Comparison of ENCODE assay signal across 8 mouse cellular contexts in genomic region chr13:24576338-24577119, GRCm38 (mm10). TPM values are rescaled to one million over a fixed set of nuclear protein-coding genes. Genes with fewer than 3 reads are reported as not detected.
DNase-seq lines count a peak whose midpoint lies in the region; ATAC-seq and TF ChIP-seq lines count a peak whose summit lies in the region.

No protein-coding gene starts in this region.

- H3K36me3 ChIP-seq in forebrain, embryonic 11.5 days (ENCODE audit: control insufficient read depth, insufficient read depth, low read length), result no peaks in the 10 kb centered on the region
- H3K36me3 ChIP-seq in hindbrain, postnatal 0 days (ENCODE audit: insufficient read depth, low read length), result no peaks in the 10 kb centered on the region
- no peaks in the 10 kb centered on the region for H3K36me3 ChIP-seq in limb, embryonic 15.5 days

- WGBS in forebrain, embryonic 11.5 days, result 67% methylated on average over 11 of the region's 11 CpGs
- 36% methylated on average over 11 of the region's 11 CpGs for WGBS in hindbrain, postnatal 0 days
- whole genome bisulfite sequencing in limb, embryonic 15.5 days, result 44% methylated on average over 11 of the region's 11 CpGs

- peaks cover 8% of the 10 kb centered on the region; the same call in 1 of the 2 replicates for H3K4me1 ChIP-seq in forebrain, embryonic 11.5 days (replicated peaks; ENCODE audit: control insufficient read depth, insufficient read depth, low read length)
- H3K4me1 ChIP-seq in hindbrain, postnatal 0 days (ENCODE audit: insufficient read depth, low read length), result peaks cover 11% of the 10 kb centered on the region
- H3K4me1 ChIP-seq in limb, embryonic 15.5 days, result peaks cover 9% of the 10 kb centered on the region; the same call in 1 of the 2 replicates

- no peaks in the 10 kb centered on the region for H3K27me3 ChIP-seq in forebrain, embryonic 11.5 days (ENCODE audit: control insufficient read depth, insufficient read depth, low read length)
- no peaks in the 10 kb centered on the region for H3K27me3 ChIP-seq in hindbrain, postnatal 0 days (ENCODE audit: insufficient read depth, low read length)
- H3K27me3 ChIP-seq in limb, embryonic 15.5 days, result no peaks in the 10 kb centered on the region

- no peak overlapping the region for H3K4me2 ChIP-seq in forebrain, embryonic 11.5 days (ENCODE audit: low read depth, low read length, severe bottlenecking)
- no peak overlapping the region for H3K4me2 ChIP-seq in hindbrain, postnatal 0 days (ENCODE audit: low read depth, low read length)
- H3K4me2 ChIP-seq in limb, embryonic 15.5 days, result no peak overlapping the region

- ATAC-seq in forebrain, embryonic 11.5 days (replicated peaks; ENCODE audit: low FRiP score), result peak; percentile 82
- ATAC-seq in hindbrain, postnatal 0 days, result peak; percentile 95
- peak; percentile 71 for ATAC-seq in limb, embryonic 15.5 days (ENCODE audit: insufficient number of reproducible peaks, low FRiP score, low TSS enrichment, low read depth)

- intact Hi-C loops in gastrocnemius, postnatal 36 days (cut with DNase I), result no loop called here

- H3K9ac ChIP-seq in forebrain, embryonic 11.5 days (ENCODE audit: low read length), result no peak overlapping the region
- H3K9ac ChIP-seq in hindbrain, postnatal 0 days (replicated peaks; ENCODE audit: low read length), result no peak overlapping the region
- no peak overlapping the region for H3K9ac ChIP-seq in limb, embryonic 15.5 days

- no peak for TF ChIP-seq CTCF in hindbrain, postnatal 0 days (IDR thresholded peaks at IDR 0.05; ENCODE audit: low read depth)

- no peak overlapping the region for H3K27ac ChIP-seq in forebrain, embryonic 11.5 days (ENCODE audit: low read depth, low read length)
- H3K27ac ChIP-seq in hindbrain, postnatal 0 days, result peak overlapping the region; percentile 80
- H3K27ac ChIP-seq in limb, embryonic 15.5 days, result no peak overlapping the region

- no peaks in the 10 kb centered on the region for H3K9me3 ChIP-seq in forebrain, embryonic 11.5 days (ENCODE audit: control insufficient read depth, low read length)
- no peaks in the 10 kb centered on the region for H3K9me3 ChIP-seq in hindbrain, postnatal 0 days (ENCODE audit: low read length)
- no peaks in the 10 kb centered on the region for H3K9me3 ChIP-seq in limb, embryonic 15.5 days

- H3K4me3 ChIP-seq in forebrain, embryonic 11.5 days (ENCODE audit: low read depth, low read length), result no peak overlapping the region
- no peak overlapping the region for H3K4me3 ChIP-seq in hindbrain, postnatal 0 days (ENCODE audit: low read length)
- no peak overlapping the region for H3K4me3 ChIP-seq in limb, embryonic 15.5 days

- DNase-seq in lung, postnatal 10 days, result peak; percentile 11
- DNase-seq in lung, postnatal 14 days, result no peak
- peak; percentile 65 for DNase-seq in forebrain, embryonic 11.5 days (ENCODE audit: low spot score)
- DNase-seq in hindbrain, postnatal 0 days (ENCODE audit: low spot score), result peak; percentile 90
- peak; percentile 89 for DNase-seq in retina, postnatal 1 day
- DNase-seq in gastrocnemius, postnatal 36 days, result no peak
- no peak for DNase-seq in thymus, postnatal 25 days

RNA-seq across cellular contexts. Expression of gene Ripor2, which starts 5.5 kb away (rescaled TPM):
- 7.3 and 9.5 TPM in 2 replicates for polyA plus RNA-seq in forebrain, embryonic 11.5 days (2014; fragmentation: Nextera tagmentation; extraction: Ambion mirVana)
- 32.9 and 34.8 TPM in 2 replicates for total RNA-seq in hindbrain, postnatal 0 days (2014; rRNA removed)
- 12.5 and 13.1 TPM in 2 replicates for polyA plus RNA-seq in hindbrain, postnatal 0 days (2015; fragmentation: Nextera tagmentation; extraction: Ambion mirVana)
- 4.1 and 4.7 TPM in 2 replicates for polyA plus RNA-seq in limb, embryonic 15.5 days (2015; fragmentation: Nextera tagmentation; extraction: Ambion mirVana)
- total RNA-seq in gastrocnemius, postnatal 36 days (2021), result 1 to 10 TPM; 2.5 to 5.4 TPM

Comparison
In these comparisons a context has a peak if more than half of its experiments do, and no peak if none do; other contexts are left out.
1. DNase-seq: peak in lung, postnatal 10 days (single experiment), forebrain, embryonic 11.5 days (single experiment), hindbrain, postnatal 0 days (single experiment) and retina, postnatal 1 day (single experiment); none in lung, postnatal 14 days (single experiment), gastrocnemius, postnatal 36 days (0 of 2) and thymus, postnatal 25 days (single experiment).
2. Peak in every context shown above with its lines, with median percentiles within 50 percentile points of each other: ATAC-seq.